Mouse (Mus musculus): ENCODE data around the gene Nlrc5. TPM values are rescaled to one million over a fixed set of nuclear protein-coding genes. Genes with fewer than 3 reads are reported as not detected.

The Nlrc5 gene
- polyA plus RNA-seq, 1 experiment from 2014 or later, result 0.28 TPM

DNA sequence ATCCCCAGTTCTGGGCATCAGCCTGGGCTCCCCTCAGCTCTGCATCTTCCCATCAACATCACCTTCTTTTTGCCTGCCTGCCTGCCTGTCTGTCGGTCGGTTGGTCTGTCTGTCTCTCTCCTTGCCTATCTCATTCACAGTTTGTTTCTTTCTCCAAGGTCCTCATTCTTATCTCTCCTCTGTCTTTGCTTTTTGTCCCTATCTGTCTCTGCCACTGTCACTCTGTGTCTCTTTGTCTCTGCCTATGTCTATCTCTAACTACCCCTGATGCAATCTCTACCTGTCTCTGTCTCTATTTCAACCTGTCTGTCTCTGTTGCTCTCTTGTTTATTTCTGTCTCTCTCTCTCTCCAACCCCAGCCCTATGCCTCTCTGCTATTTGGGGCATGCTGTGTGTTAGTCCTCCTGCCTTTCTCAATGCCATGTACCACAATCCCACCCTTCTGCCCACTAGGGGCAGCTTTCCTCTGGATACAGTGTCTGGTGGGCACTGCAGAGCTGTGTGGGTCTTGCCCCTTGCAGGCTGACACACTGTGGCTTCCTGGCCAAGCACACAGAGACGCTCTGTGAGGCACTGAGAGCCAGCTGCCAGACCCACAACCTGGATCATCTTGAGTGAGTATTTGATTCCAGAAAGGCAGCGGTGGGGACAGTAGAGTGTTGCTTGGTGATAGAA, 55.8 kb downstream of the Nlrc5 start:
- Histone ChIP-seq H3K4me3 (replicated peaks; ENCODE audit: low read length) (no peak overlapping the region), H3K4me2 (ENCODE audit: low read depth, low read length) (no peak overlapping the region), H3K4me1 (ENCODE audit: control insufficient read depth, insufficient read depth, low read length) (no peaks in the 10 kb centered on the region), H3K9me3 (replicated peaks; ENCODE audit: control insufficient read depth, low read length) (no peaks in the 10 kb centered on the region), H3K27ac (ENCODE audit: low read length) (no peak overlapping the region), H3K36me3 (ENCODE audit: control insufficient read depth, insufficient read depth, low read length) (no peaks in the 10 kb centered on the region), H3K9ac (ENCODE audit: low read length) (no peak overlapping the region), H3K27me3 (ENCODE audit: control insufficient read depth, insufficient read depth, low read length) (no peaks in the 10 kb centered on the region)
- WGBS, result 51% methylated on average over 4 of the region's 4 CpGs
- no peak for ATAC-seq (ENCODE audit: insufficient read depth, low FRiP score)

DNA sequence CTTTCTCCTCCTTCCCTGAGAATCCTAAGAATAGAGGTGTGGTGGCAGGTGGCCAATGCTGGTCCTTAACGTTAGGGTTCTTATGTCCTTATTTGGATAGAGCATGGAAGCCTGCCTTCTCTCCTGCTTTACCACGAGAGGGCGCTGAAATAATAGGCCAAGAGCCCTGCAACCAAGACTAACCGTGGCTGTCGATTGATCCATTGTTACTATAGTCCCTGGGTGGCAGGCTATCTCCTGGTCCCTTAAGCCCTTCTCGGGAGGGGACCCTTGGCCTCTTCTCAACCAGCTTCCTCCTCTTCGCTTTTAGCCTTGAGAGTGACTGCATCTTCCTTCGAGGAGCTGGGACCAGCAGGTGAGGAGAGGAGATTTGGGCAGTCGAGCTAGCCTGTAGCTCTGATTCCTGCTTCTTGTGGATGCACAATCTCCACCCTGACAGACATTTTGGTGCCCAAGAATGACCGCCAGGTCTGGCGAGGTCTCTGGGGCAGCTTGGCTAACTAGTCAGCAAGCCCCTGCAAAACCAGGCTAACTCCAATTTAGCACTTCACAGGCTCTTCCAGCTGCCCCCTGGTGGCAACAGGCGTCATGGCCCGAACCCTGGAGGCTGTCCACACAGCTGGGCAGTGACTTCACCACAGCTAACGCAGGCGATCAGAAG, 58.0 kb downstream of the Nlrc5 start:
- H3K9ac ChIP-seq (ENCODE audit: low read length), result peak overlapping the region; percentile 47
- H3K27me3 ChIP-seq (ENCODE audit: control insufficient read depth, insufficient read depth, low read length), result no peaks in the 10 kb centered on the region
- 7% methylated on average over 15 of the region's 15 CpGs for WGBS
- H3K36me3 ChIP-seq (ENCODE audit: control insufficient read depth, insufficient read depth, low read length), result no peaks in the 10 kb centered on the region
- no peak overlapping the region; the same call in 1 of the 2 replicates for H3K27ac ChIP-seq (ENCODE audit: low read length)
- no peaks in the 10 kb centered on the region for H3K9me3 ChIP-seq (replicated peaks; ENCODE audit: control insufficient read depth, low read length)
- peak overlapping the region; percentile 59 for H3K4me2 ChIP-seq (ENCODE audit: low read depth, low read length)
- no peaks in the 10 kb centered on the region for H3K4me1 ChIP-seq (ENCODE audit: control insufficient read depth, insufficient read depth, low read length)
- peak; percentile 83 for ATAC-seq (ENCODE audit: insufficient read depth, low FRiP score)
- peak overlapping the region; percentile 27 for H3K4me3 ChIP-seq (replicated peaks; ENCODE audit: low read length)

DNA sequence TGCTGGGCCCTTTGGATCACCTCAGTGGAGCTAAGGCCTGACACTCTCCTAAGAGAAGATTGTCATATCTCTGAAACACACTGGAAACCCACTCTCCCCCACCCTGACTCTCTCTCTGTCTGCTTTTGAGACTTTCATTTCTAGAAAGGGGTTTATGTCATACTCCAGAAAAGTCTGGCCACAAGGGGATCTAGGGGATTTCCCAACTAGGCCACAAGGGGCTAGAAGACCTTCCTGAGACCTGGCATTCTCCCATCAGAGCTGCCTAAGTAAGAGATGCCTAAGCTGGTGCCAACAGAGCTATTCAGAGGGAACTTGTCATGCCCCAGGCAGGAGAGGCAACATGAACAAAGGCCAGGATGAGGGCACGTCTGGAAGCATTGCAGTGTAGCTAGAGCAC, 59.1 kb downstream of the Nlrc5 start:
- Histone ChIP-seq H3K27ac (ENCODE audit: low read length) (no peak overlapping the region), H3K9ac (ENCODE audit: low read length) (no peak overlapping the region), H3K36me3 (ENCODE audit: control insufficient read depth, insufficient read depth, low read length) (no peaks in the 10 kb centered on the region), H3K4me1 (ENCODE audit: control insufficient read depth, insufficient read depth, low read length) (no peaks in the 10 kb centered on the region), H3K9me3 (replicated peaks; ENCODE audit: control insufficient read depth, low read length) (no peaks in the 10 kb centered on the region), H3K27me3 (ENCODE audit: control insufficient read depth, insufficient read depth, low read length) (no peaks in the 10 kb centered on the region), H3K4me3 (replicated peaks; ENCODE audit: low read length) (no peak overlapping the region), H3K4me2 (ENCODE audit: low read depth, low read length) (no peak overlapping the region)
- ATAC-seq (ENCODE audit: insufficient read depth, low FRiP score), result no peak
- 39% methylated on average over 1 of the region's 1 CpGs for WGBS

DNA sequence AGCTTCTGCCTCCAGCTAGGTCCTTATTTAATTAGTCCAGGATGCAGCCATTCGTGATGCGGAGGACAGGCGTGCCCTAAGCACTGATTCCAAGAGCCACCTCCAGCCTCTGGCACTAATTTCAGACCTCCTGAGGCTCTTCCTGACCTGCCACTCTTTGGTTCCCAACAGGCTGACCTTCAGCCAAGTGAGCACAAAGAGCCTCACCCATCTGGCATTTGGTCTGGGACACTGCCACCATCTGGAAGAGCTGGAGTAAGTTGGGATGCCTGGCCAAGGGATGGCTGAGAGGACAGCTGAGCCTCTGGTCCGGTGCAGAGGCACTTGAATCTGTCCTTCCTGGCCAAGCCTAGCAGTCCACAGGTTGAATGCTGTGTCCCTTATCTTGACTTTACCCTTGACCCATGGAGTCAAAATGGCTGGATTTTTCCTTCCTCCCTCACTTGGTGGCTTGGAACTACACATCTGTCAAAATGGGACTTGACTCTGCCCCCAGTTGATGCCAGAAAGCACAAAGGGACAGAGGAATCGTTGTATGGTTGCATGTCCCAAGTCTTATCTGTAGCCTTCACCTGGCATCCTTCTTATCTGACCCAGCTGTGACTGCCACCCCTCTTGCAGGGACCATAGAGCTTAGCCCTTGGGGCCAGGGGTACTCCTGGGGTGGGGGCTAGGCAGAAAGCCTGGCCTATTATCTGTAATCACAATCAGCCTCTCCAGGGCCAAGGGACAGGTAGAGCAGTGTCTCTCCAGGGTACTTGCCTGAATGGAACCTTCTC, 81.5 kb downstream of the Nlrc5 start:
- no peak for ATAC-seq (ENCODE audit: insufficient read depth, low FRiP score)
- H3K36me3 ChIP-seq (ENCODE audit: control insufficient read depth, insufficient read depth, low read length), result no peaks in the 10 kb centered on the region
- no peaks in the 10 kb centered on the region for H3K9me3 ChIP-seq (replicated peaks; ENCODE audit: control insufficient read depth, low read length)
- no peaks in the 10 kb centered on the region for H3K27me3 ChIP-seq (ENCODE audit: control insufficient read depth, insufficient read depth, low read length)
- no peak overlapping the region for H3K27ac ChIP-seq (ENCODE audit: low read length)
- H3K9ac ChIP-seq (ENCODE audit: low read length), result no peak overlapping the region
- no peak overlapping the region for H3K4me3 ChIP-seq (replicated peaks; ENCODE audit: low read length)
- no peak overlapping the region for H3K4me2 ChIP-seq (ENCODE audit: low read depth, low read length)
- no peaks in the 10 kb centered on the region for H3K4me1 ChIP-seq (ENCODE audit: control insufficient read depth, insufficient read depth, low read length)
- 73% methylated on average over 5 of the region's 5 CpGs for WGBS

DNA sequence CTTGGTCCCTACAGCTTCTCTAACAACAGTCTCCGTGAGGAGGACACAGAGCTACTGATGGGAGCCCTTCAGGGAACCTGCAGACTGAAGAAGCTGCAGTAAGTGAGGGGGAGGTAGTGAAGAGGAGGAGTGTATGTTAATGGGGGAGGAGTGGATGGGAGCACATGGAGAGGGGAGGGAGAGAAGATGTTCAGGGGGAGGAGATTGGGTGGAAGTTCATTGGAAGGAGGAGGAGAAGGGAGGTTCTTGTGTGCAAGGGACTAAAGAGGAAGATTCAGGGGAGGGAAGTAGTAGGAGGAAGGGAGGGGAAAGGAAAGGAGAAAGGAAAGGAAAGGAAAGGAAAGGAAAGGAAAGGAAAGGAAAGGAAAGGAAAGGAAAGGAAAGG, 82.0 kb downstream of the Nlrc5 start:
- Histone ChIP-seq H3K27ac (ENCODE audit: low read length) (no peak overlapping the region), H3K27me3 (ENCODE audit: control insufficient read depth, insufficient read depth, low read length) (no peaks in the 10 kb centered on the region), H3K4me1 (ENCODE audit: control insufficient read depth, insufficient read depth, low read length) (no peaks in the 10 kb centered on the region), H3K4me3 (replicated peaks; ENCODE audit: low read length) (no peak overlapping the region), H3K36me3 (ENCODE audit: control insufficient read depth, insufficient read depth, low read length) (no peaks in the 10 kb centered on the region), H3K9ac (ENCODE audit: low read length) (no peak overlapping the region), H3K4me2 (ENCODE audit: low read depth, low read length) (no peak overlapping the region), H3K9me3 (replicated peaks; ENCODE audit: control insufficient read depth, low read length) (no peaks in the 10 kb centered on the region)
- WGBS, result 21% methylated on average over 1 of the region's 1 CpGs
- no peak for ATAC-seq (ENCODE audit: insufficient read depth, low FRiP score)

DNA sequence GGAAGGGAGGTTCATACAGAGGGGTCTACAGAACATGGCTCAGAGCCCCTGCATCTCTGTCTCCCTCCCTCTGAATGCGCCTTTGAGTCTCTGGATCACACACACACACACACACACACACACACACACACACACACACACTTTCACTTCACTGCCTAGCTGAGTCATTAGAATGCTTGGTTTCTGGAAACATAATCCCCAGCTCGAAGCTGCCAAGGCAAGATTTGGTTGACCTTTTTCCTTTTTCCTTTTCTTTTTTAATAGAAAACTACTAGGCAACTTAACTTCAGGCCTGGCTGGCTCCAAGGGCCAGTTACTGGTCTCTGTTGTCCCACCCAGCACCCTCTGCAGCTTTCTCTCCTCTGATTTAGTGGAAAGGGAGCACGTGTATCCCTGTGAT, 82.6 kb downstream of the Nlrc5 start:
- H3K4me1 ChIP-seq (ENCODE audit: control insufficient read depth, insufficient read depth, low read length), result no peaks in the 10 kb centered on the region
- 50% methylated on average over 3 of the region's 3 CpGs for WGBS
- H3K9ac ChIP-seq (ENCODE audit: low read length), result no peak overlapping the region
- no peaks in the 10 kb centered on the region for H3K9me3 ChIP-seq (replicated peaks; ENCODE audit: control insufficient read depth, low read length)
- no peak overlapping the region for H3K27ac ChIP-seq (ENCODE audit: low read length)
- H3K4me2 ChIP-seq (ENCODE audit: low read depth, low read length), result no peak overlapping the region
- no peaks in the 10 kb centered on the region for H3K27me3 ChIP-seq (ENCODE audit: control insufficient read depth, insufficient read depth, low read length)
- no peak overlapping the region for H3K4me3 ChIP-seq (replicated peaks; ENCODE audit: low read length)
- H3K36me3 ChIP-seq (ENCODE audit: control insufficient read depth, insufficient read depth, low read length), result no peaks in the 10 kb centered on the region
- ATAC-seq (ENCODE audit: insufficient read depth, low FRiP score), result no peak

DNA sequence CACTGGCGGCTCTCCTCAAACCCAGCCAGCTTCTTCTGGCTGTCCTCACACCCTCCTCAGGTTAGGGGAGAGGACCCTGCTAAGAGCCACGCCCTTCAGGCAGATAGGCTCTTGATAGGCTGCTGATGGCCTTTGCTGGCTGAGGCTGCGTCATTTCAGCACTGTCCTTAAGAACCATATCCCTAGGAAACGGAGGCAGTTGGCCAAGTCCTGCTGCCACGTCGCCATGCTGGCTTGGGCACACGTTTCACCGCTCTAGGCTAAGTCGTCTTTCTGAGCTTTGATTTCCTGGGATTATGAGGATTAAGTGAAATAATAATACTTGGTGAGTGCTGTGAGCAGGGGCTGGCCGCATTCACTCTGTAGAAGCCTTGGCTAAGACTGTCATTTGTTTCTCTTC, 84.2 kb downstream of the Nlrc5 start:
- no peak overlapping the region for H3K27ac ChIP-seq (ENCODE audit: low read length)
- no peak overlapping the region for H3K9ac ChIP-seq (ENCODE audit: low read length)
- no peak for ATAC-seq (ENCODE audit: insufficient read depth, low FRiP score)
- no peak overlapping the region for H3K4me2 ChIP-seq (ENCODE audit: low read depth, low read length)
- no peaks in the 10 kb centered on the region for H3K9me3 ChIP-seq (replicated peaks; ENCODE audit: control insufficient read depth, low read length)
- H3K4me3 ChIP-seq (replicated peaks; ENCODE audit: low read length), result no peak overlapping the region
- H3K36me3 ChIP-seq (ENCODE audit: control insufficient read depth, insufficient read depth, low read length), result no peaks in the 10 kb centered on the region
- H3K27me3 ChIP-seq (ENCODE audit: control insufficient read depth, insufficient read depth, low read length), result no peaks in the 10 kb centered on the region
- WGBS, result 54% methylated on average over 10 of the region's 10 CpGs
- no peaks in the 10 kb centered on the region for H3K4me1 ChIP-seq (ENCODE audit: control insufficient read depth, insufficient read depth, low read length)

DNA sequence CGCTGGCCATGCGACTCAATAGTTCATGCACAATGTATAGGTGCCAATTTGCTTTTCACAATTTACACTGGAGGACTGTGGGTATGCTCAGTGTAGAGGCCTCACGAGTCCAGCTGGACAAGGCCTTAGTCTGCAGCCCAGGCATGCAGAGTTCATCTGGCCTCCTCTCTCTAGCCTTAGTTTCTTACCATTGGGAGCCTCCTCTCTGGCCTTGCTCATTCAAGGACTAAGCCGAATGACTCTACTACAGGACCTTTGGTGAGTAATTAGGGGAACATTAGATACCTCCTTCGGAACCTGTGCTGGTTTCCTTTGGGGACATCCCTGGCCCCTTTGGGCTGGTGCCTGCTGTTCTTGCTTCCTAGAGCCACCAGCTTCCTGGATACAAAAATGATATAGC, 84.9 kb downstream of the Nlrc5 start:
- no peak overlapping the region for H3K4me3 ChIP-seq (replicated peaks; ENCODE audit: low read length)
- H3K4me2 ChIP-seq (ENCODE audit: low read depth, low read length), result no peak overlapping the region
- H3K9ac ChIP-seq (ENCODE audit: low read length), result no peak overlapping the region
- no peaks in the 10 kb centered on the region for H3K4me1 ChIP-seq (ENCODE audit: control insufficient read depth, insufficient read depth, low read length)
- 91% methylated on average over 5 of the region's 5 CpGs for WGBS
- H3K9me3 ChIP-seq (replicated peaks; ENCODE audit: control insufficient read depth, low read length), result no peaks in the 10 kb centered on the region
- no peaks in the 10 kb centered on the region for H3K27me3 ChIP-seq (ENCODE audit: control insufficient read depth, insufficient read depth, low read length)
- no peaks in the 10 kb centered on the region for H3K36me3 ChIP-seq (ENCODE audit: control insufficient read depth, insufficient read depth, low read length)
- no peak overlapping the region for H3K27ac ChIP-seq (ENCODE audit: low read length)
- ATAC-seq (ENCODE audit: insufficient read depth, low FRiP score), result no peak

DNA sequence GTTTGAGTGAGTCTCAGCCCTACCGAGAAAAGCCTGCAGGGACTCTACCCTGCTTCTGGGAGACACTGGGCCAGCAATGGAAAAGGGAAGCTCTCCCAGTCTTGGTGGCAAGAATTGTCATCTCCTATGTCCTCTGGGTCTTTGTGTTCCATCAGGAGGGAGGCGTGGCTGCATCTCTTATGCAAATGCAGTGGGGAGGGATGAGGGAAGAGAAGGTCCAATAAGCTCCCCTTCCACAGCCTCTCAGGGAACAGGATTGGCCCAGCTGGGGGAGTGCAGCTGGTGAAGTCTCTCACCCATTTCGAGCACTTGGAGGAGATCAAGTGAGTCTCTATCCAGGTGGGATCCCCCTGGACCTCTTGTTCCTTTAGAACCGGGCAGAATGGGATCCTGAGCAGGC, 87.3 kb downstream of the Nlrc5 start:
- Histone ChIP-seq H3K4me2 (ENCODE audit: low read depth, low read length) (no peak overlapping the region), H3K4me1 (ENCODE audit: control insufficient read depth, insufficient read depth, low read length) (no peaks in the 10 kb centered on the region), H3K4me3 (replicated peaks; ENCODE audit: low read length) (no peak overlapping the region), H3K27me3 (ENCODE audit: control insufficient read depth, insufficient read depth, low read length) (no peaks in the 10 kb centered on the region), H3K9me3 (replicated peaks; ENCODE audit: control insufficient read depth, low read length) (no peaks in the 10 kb centered on the region), H3K36me3 (ENCODE audit: control insufficient read depth, insufficient read depth, low read length) (no peaks in the 10 kb centered on the region), H3K27ac (ENCODE audit: low read length) (no peak overlapping the region), H3K9ac (ENCODE audit: low read length) (no peak overlapping the region)
- WGBS, result 60% methylated on average over 4 of the region's 4 CpGs
- no peak for ATAC-seq (ENCODE audit: insufficient read depth, low FRiP score)

Measured in stomach, embryonic 16.5 days (tissue).